Mouse (Mus musculus) hindbrain, embryonic 12.5 days (tissue): ENCODE data around the gene Setd5. TPM values are rescaled to one million over a fixed set of nuclear protein-coding genes. Genes with fewer than 3 reads are reported as not detected.
A peak's percentile ranks its signal among the peaks of the same experiment; 100 is the strongest.

ENCODE experiments used
- ATAC-seq: fragments of 200-750 bp; cut with Nextera tagmentation; 2 replicates; pipeline ENCODE4 v1.8.0; 2017; ENCODE audit warnings: moderate TSS enrichment; ENCODE audit not compliant: low FRiP score
- H3K27ac ChIP-seq: fragments of 300-500 bp; sonication (generic); 2 replicates; pipeline ENCODE4 v1.5.1; 2016; ENCODE audit warnings: mild to moderate bottlenecking
- H3K27me3 ChIP-seq: fragments of 300-500 bp; sonication (generic); 2 replicates; pipeline ENCODE4 v1.6.1; 2016; ENCODE audit warnings: mild to moderate bottlenecking
- H3K36me3 ChIP-seq: fragments of 300-500 bp; sonication (generic); 2 replicates; pipeline ENCODE4 v1.6.1; 2016; ENCODE audit warnings: mild to moderate bottlenecking
- H3K4me1 ChIP-seq: fragments of 300-500 bp; sonication (generic); 2 replicates; pipeline ENCODE4 v1.6.1; 2016
- H3K4me2 ChIP-seq: fragments of 300-500 bp; sonication (generic); replicated peaks from 2 replicates; pipeline ENCODE4 v1.6.1; 2016; ENCODE audit warnings: mild to moderate bottlenecking
- H3K4me3 ChIP-seq: fragments of 300-500 bp; sonication (generic); 2 replicates; pipeline ENCODE4 v1.5.1; 2016; ENCODE audit warnings: mild to moderate bottlenecking
- H3K9ac ChIP-seq: fragments of 300-500 bp; sonication (generic); 2 replicates; pipeline ENCODE4 v1.6.1; 2016; ENCODE audit warnings: mild to moderate bottlenecking, moderate library complexity
- H3K9me3 ChIP-seq: fragments of 300-500 bp; sonication (generic); replicated peaks from 2 replicates; pipeline ENCODE4 v1.6.1; 2016; ENCODE audit warnings: mild to moderate bottlenecking
- WGBS: fragments of 180-500 bp; shearing (Covaris S2); methylation state at CpG from one replicate; pipeline ENCODE4 v1.1.7; 2016; 5-methylcytosine and 5-hydroxymethylcytosine counted together
- polyA plus RNA-seq: library from polyadenylated mRNA; unstranded; fragments of >200 nt; fragmentation: Nextera tagmentation; extraction: Ambion mirVana; gene quantifications from 2 replicates; pipeline ENCODE4 v1.2.1, GENCODE M21; 2016

Gene Setd5
- polyA plus RNA-seq, 1 experiment from 2014 or later, result 67.1 TPM

GRCm38 (mm10) chr6:113097662-113098061 lies 20.5 kb downstream of the Setd5 start:
- no peak overlapping the region for H3K9ac ChIP-seq
- no peak overlapping the region for H3K27ac ChIP-seq
- no peaks in the 10 kb centered on the region for H3K9me3 ChIP-seq
- H3K4me3 ChIP-seq, result no peak overlapping the region
- H3K36me3 ChIP-seq, result no peaks in the 10 kb centered on the region
- 87% methylated on average over 5 of the region's 5 CpGs for WGBS
- H3K4me2 ChIP-seq, result no peak overlapping the region
- H3K27me3 ChIP-seq, result no peaks in the 10 kb centered on the region
- peaks cover 5% of the 10 kb centered on the region; the same call in 1 of the 2 replicates for H3K4me1 ChIP-seq
- ATAC-seq, result no peak

DNA sequence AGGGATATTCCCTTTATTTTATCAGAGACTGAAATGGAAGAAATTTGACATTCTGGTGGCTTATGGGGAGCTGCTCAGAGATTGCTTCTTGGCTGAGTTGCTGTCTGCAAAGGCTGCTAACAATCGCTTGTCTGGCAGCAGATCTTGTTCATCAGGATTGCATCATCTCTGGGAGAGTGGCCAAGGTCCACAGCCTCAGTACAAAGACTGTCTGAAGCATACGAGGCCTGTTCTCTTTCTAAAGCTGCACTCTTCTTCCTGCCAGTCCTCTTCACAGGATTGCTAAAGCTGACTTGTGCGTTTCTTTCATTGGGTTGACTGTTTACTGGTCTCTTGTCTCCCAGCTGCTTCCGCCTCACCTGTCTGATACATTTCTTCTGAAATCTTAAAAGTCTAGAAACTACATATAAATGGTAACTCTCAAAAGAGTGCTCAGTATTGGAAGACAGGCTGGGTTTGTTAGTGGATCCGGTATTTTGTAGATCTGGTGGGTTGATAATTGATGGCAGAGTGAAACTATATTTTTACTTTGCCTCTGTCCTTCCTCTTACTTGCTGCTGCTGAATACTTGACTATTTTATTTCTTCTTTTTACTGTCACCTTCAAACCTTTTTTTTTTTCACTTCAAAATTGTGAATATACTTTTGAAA lies 22.6 kb downstream of the Setd5 start:
- ATAC-seq, result peak; percentile 73

GRCm38 (mm10) chr6:113102541-113102940 lies 25.4 kb downstream of the Setd5 start:
- H3K27ac ChIP-seq, result no peak overlapping the region
- peaks cover 5% of the 10 kb centered on the region; the same call in 1 of the 2 replicates for H3K4me1 ChIP-seq
- H3K9me3 ChIP-seq, result no peaks in the 10 kb centered on the region
- peaks cover 3% of the 10 kb centered on the region; the same call in 1 of the 2 replicates for H3K36me3 ChIP-seq
- no peak overlapping the region for H3K4me2 ChIP-seq
- no peak overlapping the region for H3K9ac ChIP-seq
- no peak for ATAC-seq
- H3K4me3 ChIP-seq, result no peak overlapping the region
- H3K27me3 ChIP-seq, result no peaks in the 10 kb centered on the region
- WGBS, result 80% methylated on average over 4 of the region's 4 CpGs

More for the DNA sequence above, 22.6 kb downstream of the Setd5 start:
- no peak overlapping the region for H3K9ac ChIP-seq
- H3K4me2 ChIP-seq, result no peak overlapping the region
- H3K9me3 ChIP-seq, result no peaks in the 10 kb centered on the region
- 52% methylated on average over 5 of the region's 5 CpGs for WGBS
- peaks cover 5% of the 10 kb centered on the region; the same call in 1 of the 2 replicates for H3K4me1 ChIP-seq
- peak overlapping the region; percentile 62 for H3K27ac ChIP-seq
- no peak overlapping the region for H3K4me3 ChIP-seq
- no peaks in the 10 kb centered on the region for H3K36me3 ChIP-seq
- no peaks in the 10 kb centered on the region for H3K27me3 ChIP-seq

DNA sequence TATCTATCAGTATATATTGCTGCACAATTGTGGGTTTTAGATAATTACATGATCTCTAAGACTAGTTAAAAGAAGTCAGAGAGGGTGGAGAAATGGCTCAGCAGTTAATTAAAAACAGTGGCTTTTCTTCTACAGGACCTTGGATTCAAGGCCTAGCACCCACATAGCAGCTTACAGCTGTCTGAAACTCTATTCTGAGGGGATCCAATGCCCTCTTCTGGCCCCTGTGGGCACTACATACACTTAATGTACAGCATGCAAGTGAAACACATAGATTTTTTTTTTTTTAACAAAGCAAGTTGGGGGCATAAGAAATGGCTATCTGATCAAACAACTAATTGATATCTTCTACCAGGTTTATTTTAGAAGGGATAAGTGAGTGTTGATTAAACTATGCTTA lies 26.6 kb downstream of the Setd5 start:
- Histone ChIP-seq H3K27ac (no peak overlapping the region), H3K9me3 (no peaks in the 10 kb centered on the region), H3K36me3 (peaks cover 3% of the 10 kb centered on the region; the same call in 1 of the 2 replicates), H3K4me2 (no peak overlapping the region), H3K27me3 (no peaks in the 10 kb centered on the region), H3K9ac (no peak overlapping the region), H3K4me1 (peaks cover 5% of the 10 kb centered on the region; the same call in 1 of the 2 replicates), H3K4me3 (no peak overlapping the region)
- no peak for ATAC-seq

- Histone ChIP-seq H3K27ac (no peak overlapping the region), H3K36me3 (peaks cover 40% of the 10 kb centered on the region), H3K4me2 (no peak overlapping the region), H3K27me3 (no peaks in the 10 kb centered on the region), H3K9ac (no peak overlapping the region), H3K4me3 (no peak overlapping the region), H3K4me1 (no peaks in the 10 kb centered on the region), H3K9me3 (no peaks in the 10 kb centered on the region)
- ATAC-seq, result no peak
- 90% methylated on average over 3 of the region's 3 CpGs for WGBS
Observed at GRCm38 (mm10) chr6:113109378-113109777, 32.2 kb downstream of the Setd5 start.

- ATAC-seq, result no peak
- H3K27ac ChIP-seq, result no peak overlapping the region
- H3K4me3 ChIP-seq, result no peak overlapping the region
- H3K27me3 ChIP-seq, result no peaks in the 10 kb centered on the region
- peaks cover 46% of the 10 kb centered on the region for H3K36me3 ChIP-seq
- 91% methylated on average over 7 of the region's 7 CpGs for WGBS
- no peaks in the 10 kb centered on the region for H3K4me1 ChIP-seq
- no peak overlapping the region for H3K4me2 ChIP-seq
- no peak overlapping the region for H3K9ac ChIP-seq
- no peaks in the 10 kb centered on the region for H3K9me3 ChIP-seq
Observed at GRCm38 (mm10) chr6:113109956-113110355, 32.8 kb downstream of the Setd5 start.

DNA sequence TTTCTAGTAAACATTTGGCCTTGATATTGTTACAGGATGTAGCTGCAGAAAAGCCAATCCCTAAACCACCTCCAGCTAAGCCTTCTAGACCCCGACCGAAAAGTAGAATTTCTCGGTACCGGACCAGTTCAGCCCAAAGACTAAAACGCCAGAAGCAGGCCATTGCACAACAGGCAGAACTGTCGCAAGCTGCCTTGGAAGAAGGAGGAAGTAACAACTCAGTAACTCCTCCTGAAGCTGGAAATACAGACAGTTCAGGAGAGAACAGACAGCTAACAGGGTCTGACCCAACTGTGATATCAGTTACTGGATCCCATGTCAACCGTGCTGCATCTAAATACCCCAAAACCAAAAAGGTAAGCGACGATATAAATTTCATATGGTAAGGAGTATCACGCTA lies 43.6 kb downstream of the Setd5 start:
- H3K36me3 ChIP-seq, result peaks cover 67% of the 10 kb centered on the region
- ATAC-seq, result no peak
- no peak overlapping the region for H3K4me2 ChIP-seq
- H3K4me3 ChIP-seq, result no peak overlapping the region
- no peaks in the 10 kb centered on the region for H3K27me3 ChIP-seq
- no peak overlapping the region for H3K27ac ChIP-seq
- no peaks in the 10 kb centered on the region for H3K9me3 ChIP-seq
- H3K9ac ChIP-seq, result no peak overlapping the region
- WGBS, result 93% methylated on average over 10 of the region's 10 CpGs
- no peaks in the 10 kb centered on the region for H3K4me1 ChIP-seq

DNA sequence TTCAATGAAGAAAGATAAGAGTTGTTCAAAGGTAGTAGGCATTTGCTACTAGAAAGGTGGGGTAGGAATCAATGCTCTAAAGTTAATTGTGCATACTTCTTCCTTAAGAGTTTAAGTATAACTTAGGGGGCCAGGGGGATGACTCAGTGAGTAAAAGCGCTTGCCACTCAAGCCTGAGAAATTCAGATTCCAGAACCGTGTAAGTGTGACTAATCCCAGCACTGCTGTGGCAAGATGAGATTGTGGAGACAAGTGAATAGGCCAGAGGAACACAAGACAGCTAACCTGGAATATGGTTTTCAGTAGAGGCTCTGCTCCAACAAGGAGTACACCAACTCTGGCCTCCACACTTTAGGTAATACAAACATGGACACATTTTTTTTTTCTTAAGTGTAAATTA lies 56.2 kb downstream of the Setd5 start:
- H3K27ac ChIP-seq, result no peak overlapping the region
- H3K36me3 ChIP-seq, result peaks cover 48% of the 10 kb centered on the region
- no peak overlapping the region for H3K9ac ChIP-seq
- no peak overlapping the region for H3K4me2 ChIP-seq
- H3K4me3 ChIP-seq, result no peak overlapping the region
- 77% methylated on average over 2 of the region's 2 CpGs for WGBS
- H3K9me3 ChIP-seq, result no peaks in the 10 kb centered on the region
- no peak for ATAC-seq
- no peaks in the 10 kb centered on the region for H3K27me3 ChIP-seq
- no peaks in the 10 kb centered on the region for H3K4me1 ChIP-seq

DNA sequence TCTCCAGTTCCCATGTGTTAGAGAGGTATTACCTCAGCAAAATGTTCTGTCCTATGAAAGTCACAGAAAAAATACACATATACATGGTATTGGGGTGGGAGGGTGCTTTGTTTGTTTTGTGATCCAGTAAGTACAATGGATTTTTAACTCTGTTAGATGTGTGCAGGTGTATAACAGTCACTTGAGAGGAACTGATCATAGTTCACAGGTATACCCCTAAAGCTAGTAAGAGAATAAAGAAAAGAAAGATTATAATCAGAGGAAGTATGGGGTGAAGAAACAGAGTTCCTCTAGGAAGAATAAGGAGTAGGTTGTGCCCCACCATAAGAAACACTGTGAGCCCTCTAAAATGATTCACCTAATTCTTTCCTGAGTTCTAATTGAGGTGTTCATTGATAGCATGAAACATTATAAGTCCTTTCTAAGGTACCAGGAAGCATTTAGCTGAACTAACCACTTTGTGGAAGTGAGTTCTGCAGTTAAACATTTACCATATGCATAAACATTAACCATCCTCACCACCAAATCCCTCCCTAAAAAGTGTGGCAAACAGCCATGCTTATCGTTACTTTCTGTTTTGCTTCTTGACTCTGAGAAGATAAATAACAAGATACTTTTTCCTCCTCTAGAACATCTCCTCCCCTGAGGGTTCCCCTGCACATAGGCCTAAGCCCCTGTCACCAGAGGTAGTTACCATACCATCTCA lies 64.4 kb downstream of the Setd5 start:
- Histone ChIP-seq H3K27ac (no peak overlapping the region), H3K4me2 (no peak overlapping the region), H3K36me3 (peaks cover 70% of the 10 kb centered on the region), H3K4me1 (no peaks in the 10 kb centered on the region), H3K9ac (no peak overlapping the region), H3K9me3 (no peaks in the 10 kb centered on the region), H3K27me3 (no peaks in the 10 kb centered on the region), H3K4me3 (no peak overlapping the region)
- no peak for ATAC-seq
- 75% methylated on average over 1 of the region's 1 CpGs for WGBS

DNA sequence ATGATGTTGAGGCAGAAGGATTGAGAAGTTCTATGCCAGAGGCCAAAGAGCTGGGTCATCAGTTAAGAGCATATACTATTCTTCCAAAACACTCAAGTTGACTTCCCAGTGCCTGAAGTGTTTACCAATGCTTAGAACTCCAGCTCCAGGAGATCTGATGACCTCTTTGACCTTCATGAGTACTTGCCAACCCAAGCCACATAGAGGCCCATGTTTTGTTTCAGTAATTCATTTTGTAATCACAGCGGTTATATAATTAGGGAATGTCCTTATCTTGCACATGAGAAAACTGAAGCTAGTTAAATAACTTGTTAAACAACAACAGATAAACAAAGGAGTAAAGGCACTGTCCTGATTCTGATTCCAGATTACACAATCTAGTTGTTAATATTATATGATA lies 67.6 kb downstream of the Setd5 start:
- Histone ChIP-seq H3K9me3 (no peaks in the 10 kb centered on the region), H3K4me1 (no peaks in the 10 kb centered on the region), H3K27ac (no peak overlapping the region), H3K27me3 (no peaks in the 10 kb centered on the region), H3K9ac (no peak overlapping the region), H3K36me3 (peaks cover 73% of the 10 kb centered on the region), H3K4me2 (no peak overlapping the region), H3K4me3 (no peak overlapping the region)
- 100% methylated on average over 1 of the region's 1 CpGs for WGBS
- no peak for ATAC-seq

- H3K9ac ChIP-seq, result no peak overlapping the region
- peaks cover 77% of the 10 kb centered on the region for H3K36me3 ChIP-seq
- H3K9me3 ChIP-seq, result no peaks in the 10 kb centered on the region
- H3K27me3 ChIP-seq, result no peaks in the 10 kb centered on the region
- H3K4me1 ChIP-seq, result no peaks in the 10 kb centered on the region
- no peak overlapping the region for H3K4me2 ChIP-seq
- no peak for ATAC-seq
- no peak overlapping the region for H3K27ac ChIP-seq
- WGBS, result 97% methylated on average over 4 of the region's 4 CpGs
- no peak overlapping the region for H3K4me3 ChIP-seq
Observed at GRCm38 (mm10) chr6:113145249-113145648, 68.1 kb downstream of the Setd5 start.

DNA sequence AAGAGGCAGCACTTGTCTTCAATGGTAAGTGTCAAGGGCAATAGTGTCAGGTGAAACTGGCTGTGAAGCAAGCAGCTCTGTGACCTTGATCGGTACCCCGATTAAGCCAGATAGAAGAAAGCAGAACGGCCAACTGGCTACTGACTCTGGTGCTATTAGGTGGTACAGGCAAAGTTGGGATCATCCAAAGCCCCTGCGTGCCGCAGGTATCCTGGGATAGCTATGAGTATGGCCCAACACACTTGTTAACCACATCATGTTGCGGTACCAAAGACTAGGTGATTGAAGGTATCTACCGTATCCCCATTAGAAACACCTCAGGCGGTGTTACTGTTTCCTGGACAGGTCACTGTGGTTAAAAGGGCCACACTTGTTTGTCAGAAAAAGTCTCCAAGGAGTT lies 76.9 kb downstream of the Setd5 start:
- Histone ChIP-seq H3K9ac (no peak overlapping the region), H3K27me3 (no peaks in the 10 kb centered on the region), H3K4me1 (no peaks in the 10 kb centered on the region), H3K36me3 (peaks cover 67% of the 10 kb centered on the region), H3K9me3 (no peaks in the 10 kb centered on the region), H3K4me2 (no peak overlapping the region), H3K27ac (no peak overlapping the region), H3K4me3 (no peak overlapping the region)
- 97% methylated on average over 8 of the region's 8 CpGs for WGBS
- no peak for ATAC-seq

- H3K4me3 ChIP-seq, result no peak overlapping the region
- WGBS, result 86% methylated on average over 6 of the region's 6 CpGs
- ATAC-seq, result no peak
- H3K4me1 ChIP-seq, result no peaks in the 10 kb centered on the region
- no peaks in the 10 kb centered on the region for H3K27me3 ChIP-seq
- H3K9me3 ChIP-seq, result no peaks in the 10 kb centered on the region
- H3K27ac ChIP-seq, result no peak overlapping the region
- no peak overlapping the region for H3K4me2 ChIP-seq
- peaks cover 61% of the 10 kb centered on the region for H3K36me3 ChIP-seq
- H3K9ac ChIP-seq, result no peak overlapping the region
Observed at GRCm38 (mm10) chr6:113154886-113155285, 77.7 kb downstream of the Setd5 start.
